Mouse (Mus musculus) forebrain, embryonic 15.5 days (tissue): Measurements from ENCODE around the gene Stra6. TPM values are rescaled to one million over a fixed set of nuclear protein-coding genes. Genes with fewer than 3 reads are reported as not detected.

ENCODE experiments used
- ATAC-seq: fragments of 200-750 bp; cut with Nextera tagmentation; replicated peaks from 2 replicates; pipeline ENCODE4 v1.8.0; 2017; ENCODE audit warnings: mild to moderate bottlenecking, moderate TSS enrichment, moderate library complexity
- H3K27ac ChIP-seq: fragments of 300-500 bp; sonication (generic); replicated peaks from 2 replicates; pipeline ENCODE4 v1.5.1; 2015; ENCODE audit warnings: mild to moderate bottlenecking, inconsistent platforms
- H3K27me3 ChIP-seq: fragments of 300-500 bp; sonication (generic); 2 replicates; pipeline ENCODE4 v1.6.1; 2015; ENCODE audit warnings: inconsistent platforms
- H3K36me3 ChIP-seq: fragments of 300-500 bp; sonication (generic); 2 replicates; pipeline ENCODE4 v1.6.1; 2015; ENCODE audit warnings: mild to moderate bottlenecking, inconsistent platforms
- H3K4me1 ChIP-seq: fragments of 300-500 bp; sonication (generic); 2 replicates; pipeline ENCODE4 v1.6.1; 2015; ENCODE audit warnings: inconsistent platforms
- H3K4me2 ChIP-seq: fragments of 300-500 bp; sonication (generic); replicated peaks from 2 replicates; pipeline ENCODE4 v1.6.1; 2015; ENCODE audit warnings: mild to moderate bottlenecking, inconsistent platforms
- H3K4me3 ChIP-seq: fragments of 300-500 bp; sonication (generic); 2 replicates; pipeline ENCODE4 v1.5.1; 2015; ENCODE audit warnings: mild to moderate bottlenecking, inconsistent platforms
- H3K9ac ChIP-seq: fragments of 300-500 bp; sonication (generic); replicated peaks from 2 replicates; pipeline ENCODE4 v1.6.1; 2015; ENCODE audit warnings: mild to moderate bottlenecking, inconsistent platforms
- H3K9me3 ChIP-seq: fragments of 300-500 bp; sonication (generic); 2 replicates; pipeline ENCODE4 v1.6.1; 2016; ENCODE audit warnings: inconsistent platforms
- WGBS: fragments of 180-500 bp; shearing (Covaris S2); methylation state at CpG from one replicate; pipeline ENCODE4 v1.1.7; 2015; ENCODE audit warnings: mixed read lengths; 5-methylcytosine and 5-hydroxymethylcytosine counted together
- polyA plus RNA-seq: library from polyadenylated mRNA; unstranded; fragments of >200 nt; fragmentation: Nextera tagmentation; extraction: Ambion mirVana; gene quantifications from 2 replicates; pipeline ENCODE4 v1.2.1, GENCODE M21; 2015

Stra6 gene
- polyA plus RNA-seq, 1 experiment from 2014 or later, result 8.7 TPM

- Histone ChIP-seq H3K36me3 (no peaks in the 10 kb centered on the region), H3K9me3 (no peaks in the 10 kb centered on the region), H3K9ac (peak overlapping the region; percentile 70), H3K4me1 (peaks cover 64% of the 10 kb centered on the region), H3K4me3 (peak overlapping the region; percentile 54), H3K27ac (peak overlapping the region; percentile 97), H3K4me2 (peak overlapping the region; percentile 77), H3K27me3 (peaks cover 42% of the 10 kb centered on the region; the same call in 1 of the 2 replicates)
- 10% methylated on average over 46 of the region's 46 CpGs for WGBS
- ATAC-seq, result no peak
These were observed 133.3 kb downstream of the Stra6 start for GRCm38 (mm10) chr9:58196610-58197567.

DNA sequence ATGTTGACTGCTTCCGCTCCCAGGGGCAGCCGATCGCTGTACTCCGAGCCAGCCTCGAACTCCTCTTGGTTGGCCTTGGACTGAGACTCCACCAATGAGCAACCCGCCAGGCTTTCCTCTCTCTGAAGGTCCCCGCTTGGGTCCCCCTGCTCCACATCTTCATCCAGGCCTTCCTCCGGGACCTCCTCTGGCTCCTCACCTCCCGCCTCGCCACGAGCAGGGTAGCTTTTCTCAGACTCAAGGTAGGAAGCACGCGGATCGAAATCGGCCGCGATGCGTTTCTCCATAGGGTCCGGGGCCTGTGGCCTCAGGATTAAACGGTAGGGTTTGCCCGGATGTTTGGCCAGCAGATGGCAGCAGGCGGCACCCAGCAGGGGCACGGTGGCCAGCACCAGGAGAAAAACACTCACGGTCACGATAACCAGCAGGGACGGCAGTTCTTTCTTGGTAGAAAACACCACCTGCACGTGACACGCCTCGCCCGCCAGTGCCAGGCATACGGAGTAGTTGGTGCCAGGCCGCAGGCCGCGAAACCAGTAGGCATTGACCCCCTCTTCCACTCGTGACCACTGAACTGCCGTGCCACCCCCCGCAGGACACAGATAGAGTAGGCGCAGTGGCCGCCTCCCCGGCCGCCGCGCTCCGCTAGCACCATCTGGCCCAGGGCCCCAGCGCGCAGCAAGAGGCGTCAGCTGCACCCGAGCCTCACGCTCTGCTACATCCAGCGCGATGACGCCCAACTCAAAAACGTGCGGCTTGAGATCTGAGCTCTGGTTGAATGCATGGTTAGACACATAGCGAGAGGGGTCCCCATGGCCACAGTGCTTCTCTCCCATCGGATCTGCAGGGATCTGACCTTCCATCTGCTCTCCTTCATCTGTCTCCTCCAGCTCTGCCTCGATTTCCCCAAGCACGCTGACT, 134.5 kb downstream of the Stra6 start:
- Histone ChIP-seq H3K4me2 (peak overlapping the region; percentile 77), H3K27ac (peak overlapping the region; percentile 97), H3K4me1 (peaks cover 75% of the 10 kb centered on the region), H3K9me3 (no peaks in the 10 kb centered on the region), H3K36me3 (no peaks in the 10 kb centered on the region), H3K4me3 (peak overlapping the region; percentile 54), H3K27me3 (peaks cover 42% of the 10 kb centered on the region; the same call in 1 of the 2 replicates), H3K9ac (peak overlapping the region; percentile 70)
- WGBS, result 3% methylated on average over 58 of the region's 58 CpGs
- 0 out of 2 replicates have a peak, but pooled peaks have one; percentile 17 for ATAC-seq

DNA sequence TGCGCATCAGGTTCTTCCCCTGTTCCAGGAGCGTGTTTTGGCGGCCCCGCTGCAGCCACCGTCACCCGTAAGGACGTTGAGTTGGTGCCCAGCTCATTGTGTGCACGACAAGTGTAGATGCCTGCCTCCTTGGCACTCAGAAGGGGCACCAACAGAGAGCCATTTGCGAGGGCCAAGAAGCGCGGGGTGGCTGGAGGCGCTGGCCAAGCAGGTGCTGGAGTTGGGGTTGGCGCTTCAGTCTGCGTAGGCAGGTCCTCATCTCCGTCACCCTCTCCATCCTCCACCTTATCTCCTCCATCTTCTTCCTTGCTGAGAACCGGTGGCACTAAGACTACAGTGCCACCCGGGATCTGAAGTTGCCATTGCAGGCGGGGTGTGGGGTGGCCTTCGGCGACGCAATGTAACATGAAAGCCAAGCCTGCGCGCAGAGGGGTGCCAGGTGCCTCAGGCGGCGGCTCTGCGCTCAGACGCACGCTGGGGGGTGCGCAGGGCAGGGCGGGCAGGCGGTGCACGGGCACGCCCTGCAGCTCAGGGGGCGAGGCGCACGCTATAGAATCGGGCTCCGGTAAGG, 135.3 kb downstream of the Stra6 start:
- H3K27me3 ChIP-seq, result peaks cover 42% of the 10 kb centered on the region; the same call in 1 of the 2 replicates
- WGBS, result 4% methylated on average over 38 of the region's 38 CpGs
- peak overlapping the region; percentile 97 for H3K27ac ChIP-seq
- H3K36me3 ChIP-seq, result no peaks in the 10 kb centered on the region
- H3K4me2 ChIP-seq, result peak overlapping the region; percentile 77
- peak overlapping the region; percentile 54 for H3K4me3 ChIP-seq
- H3K4me1 ChIP-seq, result peaks cover 81% of the 10 kb centered on the region
- no peak for ATAC-seq
- peak overlapping the region; percentile 70 for H3K9ac ChIP-seq
- no peaks in the 10 kb centered on the region for H3K9me3 ChIP-seq

DNA sequence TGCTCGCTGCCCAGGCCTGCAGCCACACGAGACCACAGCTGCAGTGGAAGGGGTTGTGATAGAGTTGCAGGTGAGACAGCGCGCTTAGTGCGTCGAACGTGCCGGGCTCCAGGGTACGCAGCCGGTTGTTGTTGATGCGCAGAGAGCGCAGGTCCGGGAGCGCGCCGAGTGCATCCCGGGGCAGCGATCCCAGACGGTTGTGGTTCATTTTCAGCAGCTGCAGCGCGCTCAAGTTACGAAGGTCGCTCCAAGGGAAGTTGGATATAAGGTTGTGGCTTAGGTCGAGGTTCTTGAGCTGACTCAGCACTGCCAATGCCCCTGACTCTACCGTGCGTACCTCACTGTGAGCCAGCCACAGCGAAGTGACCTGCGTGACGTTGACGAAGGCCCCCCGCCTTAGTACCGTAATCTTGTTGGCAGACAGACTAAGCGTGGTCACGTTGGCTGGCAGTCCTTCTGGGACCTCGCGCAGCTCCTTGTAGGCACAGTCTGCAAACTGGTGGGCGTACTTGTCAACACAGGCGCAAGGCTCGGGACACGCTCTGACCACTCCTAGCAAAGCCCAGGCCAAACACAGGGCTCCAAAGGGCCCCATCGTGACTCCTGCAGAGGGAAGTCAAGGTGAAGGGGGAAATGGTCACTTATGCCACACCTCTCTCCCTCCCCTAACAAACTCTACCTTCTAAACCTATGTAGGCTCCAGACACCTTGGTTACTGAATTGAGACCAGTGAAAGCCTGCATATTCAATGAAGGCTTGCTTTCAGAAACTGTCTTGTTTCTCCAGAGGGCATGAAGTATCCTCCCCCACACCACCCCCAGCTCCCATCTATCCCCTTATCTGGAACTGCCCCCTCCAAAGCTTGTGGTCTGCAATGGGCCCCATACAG, 136.0 kb downstream of the Stra6 start:
- peak overlapping the region; percentile 70 for H3K9ac ChIP-seq
- 2% methylated on average over 41 of the region's 41 CpGs for WGBS
- peaks cover 42% of the 10 kb centered on the region; the same call in 1 of the 2 replicates for H3K27me3 ChIP-seq
- peak overlapping the region; percentile 77 for H3K4me2 ChIP-seq
- H3K4me3 ChIP-seq, result peak overlapping the region; percentile 54
- peak overlapping the region; percentile 97 for H3K27ac ChIP-seq
- no peaks in the 10 kb centered on the region for H3K9me3 ChIP-seq
- no peak for ATAC-seq
- H3K4me1 ChIP-seq, result peaks cover 80% of the 10 kb centered on the region
- no peaks in the 10 kb centered on the region for H3K36me3 ChIP-seq

- Histone ChIP-seq H3K9ac (peak overlapping the region; percentile 70), H3K4me3 (peak overlapping the region; percentile 54), H3K4me1 (peaks cover 85% of the 10 kb centered on the region), H3K27ac (peak overlapping the region; percentile 97), H3K27me3 (peaks cover 42% of the 10 kb centered on the region; the same call in 1 of the 2 replicates), H3K36me3 (no peaks in the 10 kb centered on the region), H3K9me3 (no peaks in the 10 kb centered on the region), H3K4me2 (peak overlapping the region; percentile 77)
- 9% methylated on average over 11 of the region's 11 CpGs for WGBS
- ATAC-seq, result no peak
These were observed 136.9 kb downstream of the Stra6 start for GRCm38 (mm10) chr9:58200270-58201090.

DNA sequence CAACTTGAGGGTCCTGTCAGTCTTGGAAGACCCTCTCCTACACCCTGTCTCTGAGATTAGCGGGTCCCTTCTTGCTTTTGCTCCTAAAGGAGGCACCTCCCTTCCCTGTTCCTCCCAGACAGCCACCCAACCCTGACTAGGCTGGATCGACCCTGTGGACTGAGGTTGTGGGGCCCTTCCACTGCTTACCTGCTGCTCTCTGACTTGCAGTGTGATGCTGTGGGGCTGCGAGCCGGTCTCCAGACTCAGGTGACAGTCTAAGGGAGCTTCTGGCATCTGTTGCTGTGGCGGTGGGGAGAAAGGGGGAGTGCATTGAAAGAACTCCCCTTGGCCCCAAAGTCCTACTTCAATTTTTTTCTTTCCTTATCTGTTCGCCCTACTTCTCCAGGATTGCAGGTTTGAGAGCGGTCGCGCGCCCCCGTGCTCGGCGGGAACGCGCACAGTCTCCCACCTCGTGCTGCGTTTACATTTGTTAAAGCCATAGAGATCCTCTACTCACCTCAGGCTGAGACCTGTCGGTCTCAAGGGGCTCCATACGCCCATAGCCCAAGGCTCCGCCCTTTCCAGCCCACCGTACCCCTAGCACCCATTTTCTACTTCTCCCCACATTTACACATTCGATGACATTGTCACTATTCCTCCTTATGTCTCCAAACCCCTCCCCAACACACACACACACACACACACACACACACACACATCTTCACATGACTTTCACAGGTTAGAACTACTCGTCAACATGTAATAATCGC, 137.7 kb downstream of the Stra6 start:
- peaks cover 85% of the 10 kb centered on the region for H3K4me1 ChIP-seq
- H3K4me2 ChIP-seq, result peak overlapping the region; percentile 77
- no peaks in the 10 kb centered on the region for H3K36me3 ChIP-seq
- H3K27ac ChIP-seq, result peak overlapping the region; percentile 97
- H3K9ac ChIP-seq, result peak overlapping the region; percentile 70
- no peaks in the 10 kb centered on the region for H3K9me3 ChIP-seq
- 0 out of 2 replicates have a peak, but pooled peaks have one; percentile 17 for ATAC-seq
- H3K27me3 ChIP-seq, result peaks cover 42% of the 10 kb centered on the region; the same call in 1 of the 2 replicates
- peak overlapping the region; percentile 54 for H3K4me3 ChIP-seq
- 1% methylated on average over 24 of the region's 24 CpGs for WGBS

DNA sequence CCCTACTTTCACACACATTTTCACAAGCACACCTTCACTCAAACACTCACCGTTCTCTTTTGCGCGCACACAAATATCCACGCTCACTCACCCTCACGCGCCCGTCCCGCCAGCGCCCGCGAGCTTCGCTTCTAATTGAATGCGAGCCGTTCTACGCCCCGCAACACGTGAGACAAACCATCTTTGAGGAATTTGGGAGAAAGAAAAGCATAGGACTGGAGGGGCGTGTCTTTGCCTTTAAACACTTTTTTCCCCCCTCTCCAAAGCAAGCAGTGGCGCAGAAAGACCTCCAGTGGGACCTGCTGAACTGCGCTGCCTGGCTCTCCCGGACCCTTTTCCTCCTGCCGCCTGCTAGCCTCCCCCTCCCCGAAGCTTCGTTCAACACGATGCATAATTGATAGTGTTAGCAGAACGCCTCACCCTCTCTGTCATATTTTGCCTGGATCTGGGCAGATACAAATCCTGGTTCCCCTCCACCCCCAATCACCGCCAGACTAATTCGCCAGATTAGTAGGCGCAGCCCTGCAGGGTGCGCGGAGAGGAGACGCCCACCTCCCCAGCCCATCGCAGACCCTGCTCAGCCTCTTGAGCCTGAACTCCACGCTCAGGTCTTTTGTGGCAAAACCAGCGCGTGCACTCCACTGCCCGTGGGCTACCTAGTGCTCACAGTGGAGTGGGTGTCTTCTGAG, 138.4 kb downstream of the Stra6 start:
- peaks cover 85% of the 10 kb centered on the region for H3K4me1 ChIP-seq
- ATAC-seq, result peak; percentile 15; the same call in 1 of the 2 replicates
- H3K9me3 ChIP-seq, result no peaks in the 10 kb centered on the region
- under 1% methylated on average over 37 of the region's 37 CpGs for WGBS
- no peaks in the 10 kb centered on the region for H3K36me3 ChIP-seq
- peak overlapping the region; percentile 54 for H3K4me3 ChIP-seq
- H3K27me3 ChIP-seq, result peaks cover 40% of the 10 kb centered on the region; the same call in 1 of the 2 replicates
- H3K9ac ChIP-seq, result peak overlapping the region; percentile 70
- peak overlapping the region; percentile 97 for H3K27ac ChIP-seq
- H3K4me2 ChIP-seq, result peak overlapping the region; percentile 77

DNA sequence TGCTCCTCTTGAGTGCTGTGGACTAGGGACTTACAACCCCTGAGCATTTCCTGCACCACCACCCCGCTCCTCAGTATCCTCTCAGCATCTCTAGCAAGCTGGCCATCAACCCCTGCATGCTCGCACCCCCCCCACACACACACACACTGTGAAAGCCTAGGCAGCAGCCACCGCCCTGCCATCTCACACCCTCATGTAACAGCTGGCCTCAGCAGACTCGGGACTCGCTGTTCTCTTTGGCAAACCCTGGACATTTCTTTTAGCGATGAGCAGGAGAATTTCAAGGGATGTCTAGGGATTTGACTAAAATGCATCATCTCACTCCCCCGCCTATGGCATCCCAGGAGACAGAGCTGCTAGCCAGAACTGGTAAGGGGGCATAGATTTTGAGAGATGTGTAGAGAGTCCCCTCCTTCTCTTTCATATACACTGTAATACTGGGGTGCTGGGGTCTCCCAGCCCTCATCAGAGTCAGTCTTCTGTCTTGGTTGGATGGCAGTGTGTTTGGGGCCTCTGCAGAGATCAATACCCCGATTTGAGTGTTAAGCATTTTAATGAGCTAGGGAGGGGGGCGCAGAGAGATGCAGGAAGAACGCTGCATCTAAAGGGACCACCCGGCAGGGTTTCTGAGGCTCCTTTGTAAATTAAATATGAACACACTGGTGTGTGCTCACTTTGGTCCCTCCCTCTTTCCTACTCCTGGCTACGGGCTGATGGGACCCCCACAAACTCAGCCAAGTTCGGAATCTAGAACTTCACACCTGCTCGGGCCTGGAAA, 139.3 kb downstream of the Stra6 start:
- Histone ChIP-seq H3K4me1 (peaks cover 82% of the 10 kb centered on the region), H3K36me3 (no peaks in the 10 kb centered on the region), H3K9ac (peak overlapping the region; percentile 70), H3K9me3 (no peaks in the 10 kb centered on the region), H3K4me3 (peak overlapping the region; percentile 54), H3K27me3 (peaks cover 33% of the 10 kb centered on the region; the same call in 1 of the 2 replicates), H3K4me2 (peak overlapping the region; percentile 77), H3K27ac (peak overlapping the region; percentile 97)
- WGBS, result 5% methylated on average over 14 of the region's 14 CpGs
- no peak for ATAC-seq
